Mouse (Mus musculus): ENCODE data around the gene Mybpc3.

Mybpc3 gene

GRCm38 (mm10) chr2:91119061-91119460, 1.1 kb downstream of the Mybpc3 start:
- CTCF ChIA-PET: no interaction called here

DNA sequence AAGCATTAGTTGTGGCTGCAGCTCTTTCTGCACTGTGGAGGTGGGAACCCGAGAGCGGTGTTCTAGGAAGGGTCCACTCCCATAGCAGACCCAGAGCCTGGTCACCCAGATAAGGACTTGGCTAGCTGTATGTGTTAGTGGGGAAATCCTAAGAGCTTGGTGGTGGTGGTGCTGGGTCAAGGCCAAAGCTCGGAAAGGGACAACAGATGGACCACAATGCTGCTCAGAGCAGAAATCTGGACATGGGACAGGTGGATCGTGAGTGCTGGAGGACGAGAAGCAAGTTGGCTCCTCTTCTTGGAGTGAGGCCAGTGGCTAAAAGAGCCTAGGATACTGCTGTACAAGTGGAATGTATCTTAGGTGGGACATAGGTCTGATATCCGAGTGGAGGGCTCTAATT, 1.6 kb downstream of the Mybpc3 start:
- CTCF ChIA-PET: no interaction called here

DNA sequence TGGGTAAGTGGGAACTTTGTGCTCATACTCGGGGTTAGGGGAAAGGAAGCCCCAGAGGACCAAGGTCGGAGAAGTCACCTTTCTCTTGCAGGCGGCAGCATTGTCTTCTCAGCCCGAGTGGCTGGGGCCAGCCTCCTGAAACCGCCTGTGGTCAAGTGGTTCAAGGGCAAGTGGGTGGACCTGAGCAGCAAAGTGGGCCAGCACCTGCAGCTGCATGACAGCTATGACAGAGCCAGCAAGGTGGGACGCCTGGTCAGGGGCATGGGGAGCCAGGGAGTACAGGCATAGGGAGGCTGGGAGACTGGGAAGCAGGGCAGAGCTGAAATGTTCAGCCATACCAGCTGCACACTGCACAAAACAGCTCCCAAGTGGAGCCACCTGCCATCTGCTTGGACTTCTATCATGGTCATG, 2.3 kb downstream of the Mybpc3 start:
- CTCF ChIA-PET: no interaction called here

DNA sequence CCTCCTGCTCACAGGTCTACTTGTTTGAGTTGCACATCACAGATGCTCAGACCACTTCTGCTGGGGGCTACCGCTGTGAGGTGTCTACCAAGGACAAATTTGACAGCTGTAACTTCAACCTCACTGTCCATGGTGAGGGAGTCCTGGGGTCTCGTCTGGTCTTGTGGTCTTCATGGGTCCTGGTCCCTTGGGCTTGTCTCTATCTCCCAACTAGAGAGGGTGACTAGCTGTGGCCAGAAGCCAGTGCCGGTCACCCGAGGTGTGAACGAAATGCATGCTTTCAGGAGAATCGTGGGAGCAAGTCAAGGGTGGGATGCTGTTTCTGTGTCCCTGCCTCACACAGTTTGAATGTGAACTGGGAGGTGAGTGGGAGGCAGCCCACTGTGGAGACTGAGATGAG, 3.1 kb downstream of the Mybpc3 start:
- CTCF ChIA-PET: interaction anchor here (0.6 kb wide), 1 partner anchor 47 kb away, joined by 9 read pairs; no protein-coding TSS in a partner anchor

GRCm38 (mm10) chr2:91121497-91121896, 3.6 kb downstream of the Mybpc3 start:
- CTCF ChIA-PET: interaction anchor here (0.6 kb wide), 1 partner anchor 46 kb away, joined by 9 read pairs; no protein-coding TSS in a partner anchor

DNA sequence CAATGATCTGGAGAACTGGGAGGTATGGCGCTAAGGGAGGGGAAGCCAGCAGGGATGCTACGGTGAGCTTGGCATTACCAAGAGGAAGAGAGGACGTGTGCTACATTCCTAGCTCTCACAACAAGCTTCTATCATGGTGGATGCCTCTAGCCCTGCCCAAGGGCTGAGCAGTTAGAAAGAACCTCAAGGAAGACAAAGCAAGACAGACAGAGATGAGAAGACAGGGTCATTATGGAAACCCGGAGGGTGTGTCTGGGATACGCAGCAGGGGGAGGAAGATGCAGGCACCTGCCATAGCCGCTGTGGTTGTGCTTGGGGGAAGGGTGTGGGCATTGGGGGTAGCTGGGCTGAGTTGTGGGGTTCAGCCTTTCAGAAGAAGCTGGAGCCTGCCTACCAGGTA, 5.6 kb downstream of the Mybpc3 start:
- CTCF ChIA-PET: no interaction called here

DNA sequence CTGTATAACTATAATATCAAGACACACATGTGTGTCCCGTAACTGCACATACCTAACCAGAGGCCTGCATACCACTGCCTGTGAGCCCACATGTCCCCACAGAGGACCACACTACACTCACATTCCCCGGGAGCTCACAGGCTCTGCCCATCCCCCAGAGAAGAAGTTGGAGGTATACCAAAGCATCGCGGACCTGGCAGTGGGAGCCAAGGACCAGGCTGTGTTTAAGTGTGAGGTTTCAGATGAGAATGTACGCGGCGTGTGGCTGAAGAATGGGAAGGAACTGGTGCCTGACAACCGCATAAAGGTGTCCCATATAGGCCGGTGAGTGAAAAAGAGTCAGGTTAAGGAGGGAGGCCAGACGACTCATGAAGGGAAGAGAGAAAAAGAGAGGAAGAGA, 7.2 kb downstream of the Mybpc3 start:
- CTCF ChIA-PET: no interaction called here

- CTCF ChIA-PET: interaction anchor here (1.0 kb wide), 1 partner anchor 20 kb away, joined by 8 read pairs; no protein-coding TSS in a partner anchor
These were observed 10.8 kb downstream of the Mybpc3 start for GRCm38 (mm10) chr2:91128761-91129160.

GRCm38 (mm10) chr2:91130126-91130525, 12.2 kb downstream of the Mybpc3 start:
- CTCF ChIA-PET: no interaction called here

DNA sequence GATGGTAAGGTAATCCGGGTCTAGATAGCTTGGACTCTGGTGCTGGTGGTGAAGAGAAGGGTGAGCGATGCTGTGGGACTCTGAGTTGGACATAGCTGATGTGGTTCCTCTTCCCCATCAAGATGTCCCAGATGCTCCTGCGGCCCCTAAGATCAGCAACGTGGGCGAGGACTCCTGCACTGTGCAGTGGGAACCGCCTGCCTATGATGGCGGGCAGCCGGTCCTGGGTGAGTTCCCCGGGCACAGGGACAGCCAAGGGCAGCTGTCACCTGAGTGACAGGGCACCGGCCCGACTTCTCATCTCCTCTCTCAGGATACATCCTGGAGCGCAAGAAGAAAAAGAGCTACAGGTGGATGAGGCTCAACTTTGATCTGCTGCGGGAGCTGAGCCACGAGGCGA, 13.3 kb downstream of the Mybpc3 start:
- CTCF ChIA-PET: no interaction called here

DNA sequence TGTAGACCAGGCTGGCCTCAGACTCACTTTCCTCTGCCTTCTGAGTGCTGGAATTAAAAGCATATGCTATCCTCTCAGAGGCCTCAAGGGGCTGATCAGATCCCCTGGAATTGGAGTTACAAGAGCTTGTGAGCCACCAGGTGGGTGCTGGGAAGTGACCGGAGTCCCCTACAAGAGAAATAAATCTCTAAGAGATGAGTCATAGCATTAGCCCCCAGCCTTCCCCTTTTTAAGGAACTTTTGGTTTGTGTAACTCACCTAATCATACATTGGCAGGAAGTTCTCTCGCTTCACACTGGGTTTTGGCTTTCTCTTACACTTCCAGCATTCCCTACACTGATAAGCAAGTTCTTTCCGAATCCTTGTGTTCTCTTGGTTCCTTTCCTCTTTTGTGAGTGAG, 14.1 kb downstream of the Mybpc3 start:
- CTCF ChIA-PET: no interaction called here

- CTCF ChIA-PET: no interaction called here
These were observed 18.8 kb downstream of the Mybpc3 start for GRCm38 (mm10) chr2:91136513-91137412.

GRCm38 (mm10) chr2:91137481-91137880, 19.5 kb downstream of the Mybpc3 start:
- CTCF ChIA-PET: no interaction called here

DNA sequence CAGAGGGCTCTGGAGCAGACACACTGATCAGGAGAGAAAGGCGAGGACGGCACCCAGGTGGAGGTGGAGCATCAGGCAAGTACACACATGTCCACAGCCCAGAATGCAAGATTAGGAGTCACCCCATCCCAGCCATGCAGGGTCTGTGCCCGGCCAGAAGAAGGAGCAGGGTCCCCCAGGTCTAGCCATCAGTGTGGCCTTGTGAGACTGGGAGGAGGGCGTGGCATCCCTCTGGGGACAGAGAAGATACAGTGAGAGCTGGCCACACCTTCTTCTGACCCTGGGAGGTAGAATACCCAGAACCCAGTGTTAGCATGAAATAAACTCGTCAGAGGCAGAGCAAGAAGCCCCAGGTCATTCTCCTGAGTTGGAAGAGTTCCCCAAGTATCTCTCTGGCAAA, 21.4 kb downstream of the Mybpc3 start:
- CTCF ChIA-PET: no interaction called here

GRCm38 (mm10) chr2:91139764-91140163, 21.8 kb downstream of the Mybpc3 start:
- CTCF ChIA-PET: no interaction called here

DNA sequence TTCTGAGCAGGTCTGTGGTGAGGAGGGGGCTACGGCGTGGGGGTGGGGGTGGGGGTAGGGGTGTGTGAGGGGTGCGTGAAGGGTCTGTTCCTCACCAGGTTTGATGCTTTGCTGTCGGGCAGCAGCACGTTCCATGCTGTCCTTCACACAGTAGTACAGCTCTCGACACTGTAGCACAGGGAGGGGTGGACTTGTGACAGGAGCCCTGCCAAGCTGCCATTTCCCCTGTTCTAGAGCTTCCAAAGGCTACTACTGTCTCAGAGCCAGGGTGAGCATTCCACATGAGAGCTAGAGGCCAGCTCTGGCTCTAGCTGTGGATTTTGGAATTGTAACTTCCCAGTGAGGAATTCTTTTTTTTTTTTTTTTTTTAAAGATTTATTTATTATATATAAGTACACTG, 25.0 kb downstream of the Mybpc3 start:
- CTCF ChIA-PET: interaction anchor here (0.6 kb wide), 1 partner anchor 32 kb away, joined by 4 read pairs; no protein-coding TSS in a partner anchor

DNA sequence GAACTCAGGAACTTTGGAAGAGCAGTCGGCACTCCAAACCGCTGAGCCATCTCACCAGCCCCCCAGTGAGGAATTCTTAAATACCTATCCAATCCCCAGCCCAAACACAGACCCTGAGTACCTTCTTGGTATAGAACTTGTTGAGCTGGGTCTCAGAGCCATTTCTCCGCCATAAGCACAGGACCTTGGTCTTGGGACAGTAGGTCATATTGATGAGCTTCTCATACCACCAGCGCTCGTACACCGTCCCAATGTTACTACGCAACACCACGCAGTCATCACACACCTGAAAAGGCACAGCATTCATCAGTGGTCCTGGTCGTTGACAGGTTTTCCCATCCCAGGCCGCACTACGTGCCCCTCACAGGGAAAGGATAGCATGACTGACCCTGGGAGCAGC, 25.5 kb downstream of the Mybpc3 start:
- CTCF ChIA-PET: no interaction called here

GRCm38 (mm10) chr2:91148101-91148500, 30.2 kb downstream of the Mybpc3 start:
- CTCF ChIA-PET: no interaction called here

GRCm38 (mm10) chr2:91151331-91151730, 33.4 kb downstream of the Mybpc3 start:
- CTCF ChIA-PET: no interaction called here

DNA sequence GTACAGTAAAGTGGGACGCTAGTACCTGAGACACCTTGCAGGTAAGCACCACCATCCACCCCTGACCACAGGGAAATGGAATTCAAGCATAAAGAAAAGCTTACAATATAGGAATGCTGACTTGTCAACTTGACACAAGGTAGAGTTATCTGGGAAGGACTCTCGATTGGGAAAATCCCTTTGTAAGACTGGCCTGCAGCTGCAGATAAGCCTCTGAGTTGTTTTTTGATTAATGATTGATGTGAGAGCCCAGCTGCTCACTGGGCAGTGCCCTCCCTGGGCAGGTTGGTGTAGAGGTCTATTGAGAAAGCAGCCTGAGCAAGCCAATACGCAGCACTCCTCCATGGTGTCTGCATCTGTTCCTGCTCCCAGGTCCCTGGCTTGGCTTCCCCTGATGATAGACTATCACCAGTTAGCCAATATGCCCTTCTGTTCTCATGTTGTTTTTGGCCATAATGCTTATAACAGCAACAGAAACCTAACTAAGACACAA, 35.0 kb downstream of the Mybpc3 start:
- CTCF ChIA-PET: no interaction called here

GRCm38 (mm10) chr2:91154091-91154490, 36.1 kb downstream of the Mybpc3 start:
- CTCF ChIA-PET: interaction anchor here (0.6 kb wide), 2 partner anchors 46 to 776 kb away, joined by 3 to 5 read pairs; no protein-coding TSS in a partner anchor

DNA sequence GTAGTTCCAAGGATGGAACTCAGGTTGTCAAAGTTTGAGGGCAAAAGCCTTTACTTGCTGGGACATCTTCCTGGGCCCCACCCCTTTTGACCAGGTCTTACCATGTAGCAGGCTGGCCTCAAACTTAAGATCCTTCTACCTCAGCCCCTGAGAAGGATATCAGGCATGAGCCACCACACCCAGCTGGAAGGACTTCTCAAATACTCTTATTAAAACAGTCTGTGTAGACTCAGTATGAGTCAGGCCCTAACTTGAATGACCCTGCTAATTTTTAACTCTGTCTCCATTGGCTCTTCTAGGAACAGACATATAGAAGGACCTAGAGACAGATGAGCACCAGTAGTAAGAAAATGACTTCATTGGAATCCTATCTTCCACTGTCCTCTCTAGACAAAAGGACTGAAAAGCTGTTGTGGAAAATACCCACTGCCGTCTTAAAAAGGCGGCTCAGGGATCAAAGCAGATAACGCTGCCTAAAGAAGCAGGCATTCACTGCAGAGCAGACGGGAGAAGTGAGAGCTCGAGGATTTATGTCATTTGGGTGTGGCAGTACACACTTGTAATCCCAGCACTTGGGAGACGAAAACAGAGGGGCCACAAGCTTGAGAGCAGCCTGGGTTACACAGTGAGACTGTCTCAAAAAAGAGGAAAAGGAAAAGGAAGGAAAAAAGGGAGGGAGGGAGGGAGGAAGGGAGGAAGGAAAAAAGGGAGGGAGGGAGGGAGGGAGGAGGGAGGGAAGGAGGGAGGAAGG, 39.2 kb downstream of the Mybpc3 start:
- CTCF ChIA-PET: no interaction called here

GRCm38 (mm10) chr2:91160591-91160990, 42.6 kb downstream of the Mybpc3 start:
- CTCF ChIA-PET: no interaction called here

All from spleen, embryonic (tissue).